Mouse (Mus musculus) ES-Bruce4 (cell line): ENCODE measurements at regions not wholly inside any gene's neighbourhood (a gene's known extent, or its start where the extent isn't known, plus 50 kb on each side); places are given as distances from the start of the nearest gene placed in this dataset.

Source experiments
- CTCF ChIP-seq: IDR thresholded peaks from one replicate; pipeline ENCODE4 v1.8.1; 2011; ENCODE audit warnings: low read depth, low read length
- POLR2A ChIP-seq: IDR thresholded peaks from one replicate; pipeline ENCODE4 v1.8.1; 2011; ENCODE audit warnings: low read length; ENCODE audit not compliant: insufficient read depth

DNA sequence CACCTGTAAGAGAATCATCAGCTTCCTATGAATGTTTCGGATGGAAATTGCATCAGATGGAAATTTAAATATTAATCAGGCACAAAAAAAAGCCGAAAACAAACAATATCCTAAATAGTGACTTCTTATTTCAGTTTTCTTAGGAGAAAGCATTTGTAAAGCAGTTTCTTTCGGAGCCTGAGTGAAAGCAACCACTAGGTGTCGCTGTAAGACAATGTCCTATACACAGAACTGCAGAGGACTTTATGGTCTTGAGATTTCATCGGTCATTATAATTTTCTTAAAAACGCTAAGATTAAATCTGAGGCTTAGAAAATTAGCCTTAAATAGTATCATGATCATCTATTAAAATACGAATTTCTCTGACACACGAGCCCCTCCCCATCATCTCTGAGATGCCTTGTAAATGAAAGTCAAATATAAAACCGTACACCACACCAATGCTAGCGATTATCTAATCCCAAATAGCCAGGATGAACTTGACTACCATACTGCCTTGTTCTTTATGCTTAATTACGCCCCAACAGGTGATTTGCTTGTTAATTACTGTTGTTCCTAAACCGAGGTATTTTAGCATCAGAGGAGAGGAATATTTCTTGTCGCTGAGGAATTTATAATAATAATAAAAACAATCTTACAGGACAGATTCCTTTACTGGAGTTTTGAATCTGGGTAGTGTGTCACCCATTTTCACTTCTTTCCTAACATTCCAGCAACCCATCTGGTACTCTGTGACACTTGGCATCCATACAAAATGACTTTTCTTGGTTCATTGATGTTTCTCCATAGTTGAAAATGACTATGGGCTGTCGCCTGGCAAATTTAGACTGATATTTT is 480.0 kb downstream of the Hace1 start:
- no peak for TF ChIP-seq CTCF
- no peak for TF ChIP-seq POLR2A
